Mouse (Mus musculus) heart, adult 2 months (tissue): ENCODE measurements around the gene Olfr1221. TPM values are rescaled to one million over a fixed set of nuclear protein-coding genes. Genes with fewer than 3 reads are reported as not detected.

ENCODE experiments used
- DNase-seq, 2 experiments: peaks; one replicate each; pipeline ENCODE4 v3.0.0; 2021
- H3K27ac ChIP-seq: fragments of 200-600 bp; 2 replicates; pipeline ENCODE4 v1.8.1; 2022
- H3K27me3 ChIP-seq: fragments of 200-500 bp; 2 replicates; pipeline ENCODE4 v1.6.1; 2012; ENCODE audit warnings: mild to moderate bottlenecking, low read length, inconsistent platforms, mixed read lengths; ENCODE audit not compliant: control insufficient read depth, insufficient read depth
- H3K36me3 ChIP-seq: fragments of 200-500 bp; 2 replicates; pipeline ENCODE4 v1.6.1; 2012; ENCODE audit warnings: low read length, inconsistent platforms; ENCODE audit not compliant: control insufficient read depth, insufficient read depth
- H3K4me1 ChIP-seq: fragments of 200-500 bp; 2 replicates; pipeline ENCODE4 v1.6.1; 2011; ENCODE audit warnings: low read length; ENCODE audit not compliant: control insufficient read depth, insufficient read depth
- H3K4me3 ChIP-seq: fragments of 200-600 bp; 2 replicates; pipeline ENCODE4 v1.8.1; 2022
- H3K79me2 ChIP-seq: fragments of 200-500 bp; replicated peaks from 2 replicates; pipeline ENCODE4 v1.6.1; 2012; ENCODE audit warnings: mild to moderate bottlenecking, inconsistent platforms, low read length, moderate library complexity, mixed read lengths; ENCODE audit not compliant: control insufficient read depth, insufficient read depth
- H3K9ac ChIP-seq: fragments of 200-500 bp; 2 replicates; pipeline ENCODE4 v1.6.1; 2012; ENCODE audit warnings: low read depth, mild to moderate bottlenecking, control low read depth, inconsistent platforms, low read length, mixed read lengths
- CTCF ChIP-seq: fragments of 200-600 bp; IDR thresholded peaks from 2 replicates; pipeline ENCODE4 v1.8.1; 2022; ENCODE audit warnings: antibody characterized with exemption, mild to moderate bottlenecking, moderate library complexity
- EP300 ChIP-seq: fragments of 200-500 bp; IDR thresholded peaks from 2 replicates; pipeline ENCODE4 v1.6.1; 2011; ENCODE audit warnings: low read depth, low read length, control low read depth; ENCODE audit not compliant: insufficient read depth
- POLR2A ChIP-seq: fragments of 200-500 bp; IDR thresholded peaks from 2 replicates; pipeline ENCODE4 v1.6.1; 2011; ENCODE audit warnings: mild to moderate bottlenecking, low read depth, low read length, control low read depth; ENCODE audit not compliant: insufficient read depth
- WGBS: fragments of 180-500 bp; shearing (Covaris S2); methylation state at CpG from one replicate; pipeline ENCODE4 v1.1.7; 2018; 5-methylcytosine and 5-hydroxymethylcytosine counted together
- intact Hi-C: fragments of 180-260 bp; cut with DNase I; formaldehyde crosslinking; loops from one replicate; pipeline ENCODE4 v1.15.1; 2025
- polyA plus RNA-seq: library from polyadenylated mRNA; depleted of rRNA; stranded (reverse); fragments of >200 nt; gene quantifications from 2 replicates; pipeline ENCODE4 v1.2.3, GENCODE M21; 2012; rRNA removed
- total RNA-seq, 2 experiments: library from RNA; stranded (reverse); gene quantifications; 2 replicates each; pipeline ENCODE4 v1.2.3; 2021

Gene Olfr1221
- total and polyA plus RNA-seq, 3 experiments = not detected

- Histone ChIP-seq H3K4me3 (no peak overlapping the region), H3K4me1 (no peaks in the 10 kb centered on the region), H3K27ac (no peak overlapping the region), H3K9ac (no peak overlapping the region), H3K36me3 (no peaks in the 10 kb centered on the region), H3K27me3 (no peaks in the 10 kb centered on the region), H3K79me2 (no peaks in the 10 kb centered on the region)
- DNase-seq = no peak
- no peak for TF ChIP-seq CTCF
- TF ChIP-seq POLR2A = no peak
- TF ChIP-seq EP300 = no peak
- intact Hi-C loops = no loop called here
These were observed 11.4 kb downstream of the Olfr1221 start for GRCm38 (mm10) chr2:89105651-89106050.

- no peak for TF ChIP-seq EP300
- no peak for TF ChIP-seq CTCF
- no peak for TF ChIP-seq POLR2A
- 97% methylated on average over 1 of the region's 1 CpGs for WGBS
- Histone ChIP-seq H3K9ac (no peak overlapping the region), H3K36me3 (no peaks in the 10 kb centered on the region), H3K4me1 (no peaks in the 10 kb centered on the region), H3K27me3 (peaks cover 2% of the 10 kb centered on the region; the same call in 1 of the 2 replicates), H3K79me2 (no peaks in the 10 kb centered on the region; the same call in 1 of the 2 replicates), H3K27ac (no peak overlapping the region), H3K4me3 (no peak overlapping the region)
- intact Hi-C loops = no loop called here
- DNase-seq = no peak
These were observed 23.2 kb downstream of the Olfr1221 start for GRCm38 (mm10) chr2:89093848-89094247.

GRCm38 (mm10) chr2:89083413-89083812, 33.7 kb downstream of the Olfr1221 start, which contains the start of gene Olfr1219:
Gene Olfr1219 (minus strand): TSS chr2:89083513.
- Histone ChIP-seq H3K4me3 (no peak within 1 kb of the TSS), H3K36me3 (no peaks in the 10 kb centered on the region), H3K79me2 (no peaks in the 10 kb centered on the region), H3K27me3 (no peaks in the 10 kb centered on the region), H3K9ac (no peak within 1 kb of the TSS), H3K27ac (no peak within 1 kb of the TSS), H3K4me1 (no peaks in the 10 kb centered on the region)
- no peak for DNase-seq
- intact Hi-C loops = no loop called here
- 41% methylated on average over 1 of the region's 1 CpGs for WGBS
- TF ChIP-seq CTCF (no peak), POLR2A (no peak), EP300 (no peak)

GRCm38 (mm10) chr2:89081487-89081886, 35.6 kb downstream of the Olfr1221 start:
- DNase-seq = no peak
- Histone ChIP-seq H3K4me1 (no peaks in the 10 kb centered on the region), H3K4me3 (no peak overlapping the region), H3K9ac (no peak overlapping the region), H3K36me3 (no peaks in the 10 kb centered on the region), H3K27ac (no peak overlapping the region), H3K79me2 (no peaks in the 10 kb centered on the region), H3K27me3 (no peaks in the 10 kb centered on the region)
- TF ChIP-seq CTCF = no peak
- TF ChIP-seq POLR2A = no peak
- TF ChIP-seq EP300 = no peak
- intact Hi-C loops = no loop called here

- H3K4me3 ChIP-seq = no peak within 1 kb of the TSS
- H3K27ac ChIP-seq = no peak within 1 kb of the TSS
- H3K79me2 ChIP-seq = no peaks in the 10 kb centered on the region
- no peak for TF ChIP-seq POLR2A
- TF ChIP-seq CTCF = no peak
- TF ChIP-seq EP300 = no peak
- no peaks in the 10 kb centered on the region for H3K4me1 ChIP-seq
- no peak for DNase-seq
- H3K27me3 ChIP-seq = no peaks in the 10 kb centered on the region
- no peaks in the 10 kb centered on the region for H3K36me3 ChIP-seq
- no peak within 1 kb of the TSS for H3K9ac ChIP-seq
- intact Hi-C loops = no loop called here
These were observed 56.0 kb downstream of the Olfr1221 start, which contains the start of gene Olfr1218 for GRCm38 (mm10) chr2:89061087-89061486. Gene Olfr1218 (minus strand): TSS chr2:89061187.

Other genes with a start within 250 kb of the Olfr1221 start
- gene Olfr1208, start 215.0 kb downstream of the Olfr1221 start, total RNA-seq = not detected
- not detected in 2 replicates for gene Olfr1208, start 215.0 kb downstream of the Olfr1221 start, polyA plus RNA-seq
- gene Olfr1209, start 202.1 kb downstream of the Olfr1221 start, total RNA-seq = not detected
- not detected in 2 replicates for gene Olfr1209, start 202.1 kb downstream of the Olfr1221 start, polyA plus RNA-seq
- not detected for gene Olfr1211, start 179.2 kb downstream of the Olfr1221 start, total RNA-seq
- gene Olfr1211, start 179.2 kb downstream of the Olfr1221 start, polyA plus RNA-seq = not detected in 2 replicates
- not detected for gene Olfr1212, start 163.3 kb downstream of the Olfr1221 start, total RNA-seq
- gene Olfr1212, start 163.3 kb downstream of the Olfr1221 start, polyA plus RNA-seq = not detected in 2 replicates
- not detected for gene Gm13762, start 137.0 kb downstream of the Olfr1221 start, total RNA-seq
- not detected in 2 replicates for gene Gm13762, start 137.0 kb downstream of the Olfr1221 start, polyA plus RNA-seq
- gene Olfr1214, start 124.6 kb downstream of the Olfr1221 start, total RNA-seq = not detected
- not detected in 2 replicates for gene Olfr1214, start 124.6 kb downstream of the Olfr1221 start, polyA plus RNA-seq
- gene Olfr1215, start 110.3 kb downstream of the Olfr1221 start, total RNA-seq = not detected
- not detected in 2 replicates for gene Olfr1215, start 110.3 kb downstream of the Olfr1221 start, polyA plus RNA-seq
- not detected for gene Olfr1216, start 98.9 kb downstream of the Olfr1221 start, total RNA-seq
- not detected in 2 replicates for gene Olfr1216, start 98.9 kb downstream of the Olfr1221 start, polyA plus RNA-seq
- not detected for gene Olfr1217, start 85.2 kb downstream of the Olfr1221 start, total RNA-seq
- not detected in 2 replicates for gene Olfr1217, start 85.2 kb downstream of the Olfr1221 start, polyA plus RNA-seq
- gene Olfr1218, start 56.1 kb downstream of the Olfr1221 start, total RNA-seq = not detected
- gene Olfr1218, start 56.1 kb downstream of the Olfr1221 start, polyA plus RNA-seq = not detected in 2 replicates
- not detected for gene Olfr1219, start 33.8 kb downstream of the Olfr1221 start, total RNA-seq
- not detected in 2 replicates for gene Olfr1219, start 33.8 kb downstream of the Olfr1221 start, polyA plus RNA-seq
- gene Olfr1220, start 10.4 kb downstream of the Olfr1221 start, total RNA-seq = not detected
- gene Olfr1220, start 10.4 kb downstream of the Olfr1221 start, polyA plus RNA-seq = not detected in 2 replicates
- gene Olfr1222, start 15.8 kb upstream of the Olfr1221 start, total RNA-seq = not detected
- gene Olfr1222, start 15.8 kb upstream of the Olfr1221 start, polyA plus RNA-seq = not detected in 2 replicates
- gene Olfr1223, start 34.3 kb upstream of the Olfr1221 start, total RNA-seq = not detected
- not detected in 2 replicates for gene Olfr1223, start 34.3 kb upstream of the Olfr1221 start, polyA plus RNA-seq
- gene Olfr1224-ps1, start 46.8 kb upstream of the Olfr1221 start, total RNA-seq = not detected
- gene Olfr1224-ps1, start 46.8 kb upstream of the Olfr1221 start, polyA plus RNA-seq = not detected in 2 replicates
- not detected for gene Olfr1225, start 57.4 kb upstream of the Olfr1221 start, total RNA-seq
- not detected in 2 replicates for gene Olfr1225, start 57.4 kb upstream of the Olfr1221 start, polyA plus RNA-seq
- gene Olfr1226, start 82.8 kb upstream of the Olfr1221 start, total RNA-seq = not detected
- gene Olfr1226, start 82.8 kb upstream of the Olfr1221 start, polyA plus RNA-seq = not detected in 2 replicates
- gene Olfr1228, start 136.8 kb upstream of the Olfr1221 start, total RNA-seq = not detected
- not detected in 2 replicates for gene Olfr1228, start 136.8 kb upstream of the Olfr1221 start, polyA plus RNA-seq
- gene Olfr1229, start 170.7 kb upstream of the Olfr1221 start, total RNA-seq = not detected
- not detected in 2 replicates for gene Olfr1229, start 170.7 kb upstream of the Olfr1221 start, polyA plus RNA-seq
- gene Olfr1230, start 180.0 kb upstream of the Olfr1221 start, total RNA-seq = not detected
- gene Olfr1230, start 180.0 kb upstream of the Olfr1221 start, polyA plus RNA-seq = not detected in 2 replicates
- gene Olfr1231, start 189.8 kb upstream of the Olfr1221 start, total RNA-seq = not detected
- not detected in 2 replicates for gene Olfr1231, start 189.8 kb upstream of the Olfr1221 start, polyA plus RNA-seq
- gene Olfr1232, start 212.4 kb upstream of the Olfr1221 start, total RNA-seq = not detected
- gene Olfr1232, start 212.4 kb upstream of the Olfr1221 start, polyA plus RNA-seq = not detected in 2 replicates
- not detected for gene Olfr1233, start 225.1 kb upstream of the Olfr1221 start, total RNA-seq
- not detected in 2 replicates for gene Olfr1233, start 225.1 kb upstream of the Olfr1221 start, polyA plus RNA-seq
- not detected for gene Olfr1234, start 247.6 kb upstream of the Olfr1221 start, total RNA-seq
- not detected in 2 replicates for gene Olfr1234, start 247.6 kb upstream of the Olfr1221 start, polyA plus RNA-seq